Mouse (Mus musculus) hindbrain, embryonic 11.5 days (tissue): Measurements from ENCODE around the gene Trim2. TPM values are rescaled to one million over a fixed set of nuclear protein-coding genes. Genes with fewer than 3 reads are reported as not detected.

Experiments
- ATAC-seq: fragments of 200-750 bp; cut with Nextera tagmentation; 2 replicates; pipeline ENCODE4 v1.8.0; 2017; ENCODE audit warnings: mild to moderate bottlenecking, moderate TSS enrichment, moderate library complexity; ENCODE audit not compliant: low FRiP score
- DNase-seq: peaks from one replicate; pipeline ENCODE4 v3.0.0-alpha.2; 2015; ENCODE audit warnings: low spot score
- H3K27ac ChIP-seq: fragments of 300-500 bp; sonication (generic); 2 replicates; pipeline ENCODE4 v1.5.1; 2014; ENCODE audit warnings: mild to moderate bottlenecking, low read depth, low read length
- H3K27me3 ChIP-seq: fragments of 300-500 bp; sonication (generic); 2 replicates; pipeline ENCODE4 v1.6.1; 2014; ENCODE audit warnings: mild to moderate bottlenecking, low read length, moderate library complexity, mixed read lengths; ENCODE audit not compliant: control insufficient read depth, insufficient read depth
- H3K36me3 ChIP-seq: fragments of 300-500 bp; sonication (generic); 2 replicates; pipeline ENCODE4 v1.6.1; 2014; ENCODE audit warnings: mild to moderate bottlenecking, low read length, moderate library complexity, mixed read lengths; ENCODE audit not compliant: control insufficient read depth, insufficient read depth
- H3K4me1 ChIP-seq: fragments of 300-500 bp; sonication (generic); replicated peaks from 2 replicates; pipeline ENCODE4 v1.6.1; 2014; ENCODE audit warnings: low read length, mixed read lengths; ENCODE audit not compliant: control insufficient read depth, insufficient read depth
- H3K4me2 ChIP-seq: fragments of 300-500 bp; sonication (generic); replicated peaks from 2 replicates; pipeline ENCODE4 v1.6.1; 2014; ENCODE audit warnings: mild to moderate bottlenecking, low read depth, low read length
- H3K4me3 ChIP-seq: fragments of 300-500 bp; sonication (generic); 2 replicates; pipeline ENCODE4 v1.5.1; 2014; ENCODE audit warnings: low read depth, low read length
- H3K9ac ChIP-seq: fragments of 300-500 bp; sonication (generic); 2 replicates; pipeline ENCODE4 v1.6.1; 2014; ENCODE audit warnings: low read depth, low read length
- H3K9me3 ChIP-seq: fragments of 300-500 bp; sonication (generic); 2 replicates; pipeline ENCODE4 v1.6.1; 2016; ENCODE audit warnings: low read length; ENCODE audit not compliant: control insufficient read depth
- WGBS: fragments of 180-500 bp; shearing (Covaris S2); extraction: QIAGEN DNeasy Blood & Tissue Kit; methylation state at CpG from one replicate; pipeline ENCODE4 v1.1.7; 2014; 5-methylcytosine and 5-hydroxymethylcytosine counted together
- polyA plus RNA-seq: library from polyadenylated mRNA; unstranded; fragments of >200 nt; fragmentation: Nextera tagmentation; extraction: Ambion mirVana; gene quantifications from 2 replicates; pipeline ENCODE4 v1.2.1, GENCODE M21; 2014

The Trim2 gene
- polyA plus RNA-seq, 1 experiment from 2014 or later, result 104 TPM

GRCm38 (mm10) chr3:84219720-84220273, 86.9 kb downstream of the Trim2 start:
- no peaks in the 10 kb centered on the region for H3K27me3 ChIP-seq
- no peaks in the 10 kb centered on the region for H3K36me3 ChIP-seq
- 1% methylated on average over 9 of the region's 9 CpGs for WGBS
- peak overlapping the region; percentile 79 for H3K27ac ChIP-seq
- H3K9ac ChIP-seq, result peak overlapping the region; percentile 57
- H3K9me3 ChIP-seq, result no peaks in the 10 kb centered on the region
- peak; percentile 79 for DNase-seq
- ATAC-seq, result peak; percentile 79
- peak overlapping the region; percentile 45 for H3K4me3 ChIP-seq
- peak overlapping the region; percentile 59 for H3K4me2 ChIP-seq
- peaks cover 12% of the 10 kb centered on the region; the same call in 1 of the 2 replicates for H3K4me1 ChIP-seq

- no peaks in the 10 kb centered on the region for H3K27me3 ChIP-seq
- H3K27ac ChIP-seq, result peak overlapping the region; percentile 43; the same call in 1 of the 2 replicates
- DNase-seq, result peak; percentile 32
- H3K9ac ChIP-seq, result peak overlapping the region; percentile 12; the same call in 1 of the 2 replicates
- H3K4me1 ChIP-seq, result peaks cover 12% of the 10 kb centered on the region; the same call in 1 of the 2 replicates
- no peak for ATAC-seq
- no peaks in the 10 kb centered on the region for H3K9me3 ChIP-seq
- 12% methylated on average over 2 of the region's 2 CpGs for WGBS
- no peaks in the 10 kb centered on the region for H3K36me3 ChIP-seq
- peak overlapping the region; percentile 59 for H3K4me2 ChIP-seq
- H3K4me3 ChIP-seq, result peak overlapping the region; percentile 45
Measured at GRCm38 (mm10) chr3:84219166-84219710, 87.4 kb downstream of the Trim2 start.

- Histone ChIP-seq H3K9me3 (no peaks in the 10 kb centered on the region), H3K4me1 (peaks cover 12% of the 10 kb centered on the region; the same call in 1 of the 2 replicates), H3K27me3 (no peaks in the 10 kb centered on the region), H3K36me3 (no peaks in the 10 kb centered on the region), H3K4me3 (peak overlapping the region; percentile 45), H3K27ac (no peak overlapping the region), H3K9ac (no peak overlapping the region), H3K4me2 (peak overlapping the region; percentile 26)
- DNase-seq (no peak), ATAC-seq (no peak)
- WGBS, result 59% methylated on average over 2 of the region's 2 CpGs
Measured at GRCm38 (mm10) chr3:84218498-84218897, 88.2 kb downstream of the Trim2 start.

- peak overlapping the region; percentile 8; the same call in 1 of the 2 replicates for H3K4me3 ChIP-seq
- H3K27me3 ChIP-seq, result no peaks in the 10 kb centered on the region
- peaks cover 12% of the 10 kb centered on the region; the same call in 1 of the 2 replicates for H3K4me1 ChIP-seq
- H3K27ac ChIP-seq, result no peak overlapping the region
- no peak for DNase-seq
- ATAC-seq, result no peak
- H3K36me3 ChIP-seq, result no peaks in the 10 kb centered on the region
- H3K9me3 ChIP-seq, result no peaks in the 10 kb centered on the region
- peak overlapping the region; percentile 32; the same call in 1 of the 2 replicates for H3K9ac ChIP-seq
- WGBS, result 39% methylated on average over 4 of the region's 4 CpGs
- peak overlapping the region; percentile 26 for H3K4me2 ChIP-seq
Measured at GRCm38 (mm10) chr3:84217961-84218351, 88.7 kb downstream of the Trim2 start.

GRCm38 (mm10) chr3:84217118-84217960, 89.3 kb downstream of the Trim2 start:
- 50% methylated on average over 12 of the region's 12 CpGs for WGBS
- peaks cover 12% of the 10 kb centered on the region; the same call in 1 of the 2 replicates for H3K4me1 ChIP-seq
- peak overlapping the region; percentile 26; the same call in 1 of the 2 replicates for H3K4me2 ChIP-seq
- DNase-seq (no peak), ATAC-seq (no peak)
- H3K4me3 ChIP-seq, result no peak overlapping the region
- H3K36me3 ChIP-seq, result no peaks in the 10 kb centered on the region
- peak overlapping the region; percentile 32; the same call in 1 of the 2 replicates for H3K9ac ChIP-seq
- no peaks in the 10 kb centered on the region for H3K9me3 ChIP-seq
- H3K27ac ChIP-seq, result no peak overlapping the region
- H3K27me3 ChIP-seq, result no peaks in the 10 kb centered on the region

- no peak for DNase-seq
Measured at GRCm38 (mm10) chr3:84215743-84216360, 90.8 kb downstream of the Trim2 start.

GRCm38 (mm10) chr3:84215253-84215652, 91.4 kb downstream of the Trim2 start:
- no peak for ATAC-seq
- H3K27me3 ChIP-seq, result no peaks in the 10 kb centered on the region
- no peak overlapping the region for H3K9ac ChIP-seq
- 61% methylated on average over 9 of the region's 9 CpGs for WGBS
- H3K27ac ChIP-seq, result no peak overlapping the region
- no peak for DNase-seq
- no peaks in the 10 kb centered on the region for H3K9me3 ChIP-seq
- no peaks in the 10 kb centered on the region for H3K36me3 ChIP-seq
- peaks cover 12% of the 10 kb centered on the region; the same call in 1 of the 2 replicates for H3K4me1 ChIP-seq
- H3K4me2 ChIP-seq, result no peak overlapping the region
- H3K4me3 ChIP-seq, result no peak overlapping the region

More at GRCm38 (mm10) chr3:84215743-84216360, 90.8 kb downstream of the Trim2 start:
- no peak overlapping the region for H3K27ac ChIP-seq
- no peaks in the 10 kb centered on the region for H3K27me3 ChIP-seq
- 82% methylated on average over 15 of the region's 15 CpGs for WGBS
- no peak overlapping the region for H3K4me2 ChIP-seq
- peaks cover 12% of the 10 kb centered on the region; the same call in 1 of the 2 replicates for H3K4me1 ChIP-seq
- no peaks in the 10 kb centered on the region for H3K36me3 ChIP-seq
- no peak overlapping the region for H3K4me3 ChIP-seq
- no peaks in the 10 kb centered on the region for H3K9me3 ChIP-seq
- no peak overlapping the region for H3K9ac ChIP-seq
- ATAC-seq, result no peak

GRCm38 (mm10) chr3:84214501-84214900, 92.2 kb downstream of the Trim2 start:
- WGBS, result 90% methylated on average over 6 of the region's 6 CpGs
- H3K4me1 ChIP-seq, result peaks cover 12% of the 10 kb centered on the region; the same call in 1 of the 2 replicates
- DNase-seq (no peak), ATAC-seq (no peak)
- no peak overlapping the region for H3K9ac ChIP-seq
- no peaks in the 10 kb centered on the region for H3K36me3 ChIP-seq
- H3K27ac ChIP-seq, result no peak overlapping the region
- H3K9me3 ChIP-seq, result no peaks in the 10 kb centered on the region
- no peaks in the 10 kb centered on the region for H3K27me3 ChIP-seq
- no peak overlapping the region for H3K4me2 ChIP-seq
- no peak overlapping the region for H3K4me3 ChIP-seq
